Mouse (Mus musculus) kidney, embryonic 14.5 days (tissue): ENCODE measurements around the gene Ifitm5. TPM values are rescaled to one million over a fixed set of nuclear protein-coding genes. Genes with fewer than 3 reads are reported as not detected.
"Not testable (repeated sequence)": the region's sequence is repeated elsewhere in the genome, so short reads cannot be mapped to it uniquely, and the experiment has no call there.

ENCODE experiments used
- ATAC-seq: fragments of 200-750 bp; cut with Nextera tagmentation; 2 replicates; pipeline ENCODE4 v1.8.0; 2017; ENCODE audit warnings: moderate number of reproducible peaks, mild to moderate bottlenecking, moderate TSS enrichment, moderate library complexity; ENCODE audit not compliant: low FRiP score, low TSS enrichment
- H3K27ac ChIP-seq: fragments of 300-500 bp; sonication (generic); 2 replicates; pipeline ENCODE4 v1.5.1; 2014; ENCODE audit warnings: low read depth, mild to moderate bottlenecking, low read length, moderate library complexity, mixed read lengths
- H3K27me3 ChIP-seq: fragments of 300-500 bp; sonication (generic); 2 replicates; pipeline ENCODE4 v1.6.1; 2014; ENCODE audit warnings: mild to moderate bottlenecking, low read length; ENCODE audit not compliant: control insufficient read depth, insufficient read depth
- H3K36me3 ChIP-seq: fragments of 300-500 bp; sonication (generic); 2 replicates; pipeline ENCODE4 v1.6.1; 2014; ENCODE audit warnings: low read length, mixed read lengths; ENCODE audit not compliant: control insufficient read depth, insufficient read depth
- H3K4me1 ChIP-seq: fragments of 300-500 bp; sonication (generic); 2 replicates; pipeline ENCODE4 v1.6.1; 2014; ENCODE audit warnings: low read length, mixed read lengths; ENCODE audit not compliant: control insufficient read depth, insufficient read depth
- H3K4me2 ChIP-seq: fragments of 300-500 bp; sonication (generic); replicated peaks from 2 replicates; pipeline ENCODE4 v1.6.1; 2014; ENCODE audit warnings: low read depth, mild to moderate bottlenecking, low read length
- H3K4me3 ChIP-seq: fragments of 300-500 bp; sonication (generic); 2 replicates; pipeline ENCODE4 v1.5.1; 2014; ENCODE audit warnings: mild to moderate bottlenecking, low read length
- H3K9ac ChIP-seq: fragments of 300-500 bp; sonication (generic); 2 replicates; pipeline ENCODE4 v1.6.1; 2014; ENCODE audit warnings: low read depth, mild to moderate bottlenecking, low read length, moderate library complexity
- H3K9me3 ChIP-seq: fragments of 300-500 bp; sonication (generic); 2 replicates; pipeline ENCODE4 v1.6.1; 2016; ENCODE audit warnings: low read length; ENCODE audit not compliant: control insufficient read depth
- WGBS: fragments of 180-500 bp; shearing (Covaris S2); extraction: QIAGEN DNeasy Blood & Tissue Kit; methylation state at CpG from one replicate; pipeline ENCODE4 v1.1.7; 2014; 5-methylcytosine and 5-hydroxymethylcytosine counted together
- polyA plus RNA-seq: library from polyadenylated mRNA; unstranded; fragments of >200 nt; fragmentation: Nextera tagmentation; extraction: Ambion mirVana; gene quantifications from 2 replicates; pipeline ENCODE4 v1.2.1, GENCODE M21; 2014

Ifitm5 gene
- polyA plus RNA-seq, 1 experiment from 2014 or later = 2.6 TPM

DNA sequence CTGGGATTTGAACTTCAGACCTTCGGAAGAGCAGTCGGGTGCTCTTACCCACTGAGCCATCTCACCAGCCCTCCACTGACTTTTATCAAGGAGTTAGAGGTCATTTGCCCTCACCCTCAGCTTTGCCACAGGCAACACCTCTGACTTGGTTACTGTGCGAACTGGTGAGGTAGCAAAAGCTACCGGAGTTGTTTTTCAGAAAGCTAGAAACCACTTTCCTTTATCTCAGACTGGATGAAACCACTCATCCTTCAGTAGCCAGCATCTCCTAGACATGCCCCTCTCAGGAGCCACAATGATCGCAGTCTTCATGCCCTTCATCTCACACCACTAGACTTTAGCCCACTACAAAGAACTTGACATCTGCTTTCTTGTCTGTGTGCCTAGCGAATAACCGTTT lies 32.9 kb upstream of the Ifitm5 start:
- no peak overlapping the region for H3K9ac ChIP-seq
- no peaks in the 10 kb centered on the region for H3K27me3 ChIP-seq
- H3K36me3 ChIP-seq = no peaks in the 10 kb centered on the region
- WGBS = 92% methylated on average over 7 of the region's 7 CpGs
- no peaks in the 10 kb centered on the region for H3K9me3 ChIP-seq
- no peak overlapping the region for H3K4me2 ChIP-seq
- ATAC-seq = no peak
- H3K4me3 ChIP-seq = no peak overlapping the region
- no peak overlapping the region for H3K27ac ChIP-seq
- no peaks in the 10 kb centered on the region for H3K4me1 ChIP-seq

DNA sequence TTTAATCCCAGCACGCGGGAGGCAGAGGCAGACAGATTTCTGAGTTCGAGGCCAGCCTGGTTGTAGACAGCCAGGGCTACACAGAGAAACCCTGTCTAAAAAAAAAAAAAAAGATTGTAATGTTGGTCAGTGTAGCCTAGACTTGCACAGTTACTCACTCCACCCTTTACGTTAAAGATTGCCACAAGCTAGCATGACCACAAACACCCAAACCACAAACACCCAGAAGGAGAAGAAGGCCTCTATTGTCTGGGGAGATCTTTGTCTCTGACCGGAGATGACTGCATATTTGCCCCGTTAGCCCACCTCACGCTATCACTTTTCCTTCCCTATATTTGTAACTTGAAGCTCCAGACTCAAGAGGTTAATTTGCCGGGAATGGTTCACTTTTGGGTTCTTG lies 31.6 kb upstream of the Ifitm5 start:
- Histone ChIP-seq H3K4me1 (no peaks in the 10 kb centered on the region), H3K4me3 (no peak overlapping the region), H3K9me3 (no peaks in the 10 kb centered on the region), H3K27me3 (no peaks in the 10 kb centered on the region), H3K27ac (no peak overlapping the region), H3K4me2 (no peak overlapping the region), H3K36me3 (no peaks in the 10 kb centered on the region), H3K9ac (no peak overlapping the region)
- WGBS = 92% methylated on average over 8 of the region's 8 CpGs
- ATAC-seq = no peak

DNA sequence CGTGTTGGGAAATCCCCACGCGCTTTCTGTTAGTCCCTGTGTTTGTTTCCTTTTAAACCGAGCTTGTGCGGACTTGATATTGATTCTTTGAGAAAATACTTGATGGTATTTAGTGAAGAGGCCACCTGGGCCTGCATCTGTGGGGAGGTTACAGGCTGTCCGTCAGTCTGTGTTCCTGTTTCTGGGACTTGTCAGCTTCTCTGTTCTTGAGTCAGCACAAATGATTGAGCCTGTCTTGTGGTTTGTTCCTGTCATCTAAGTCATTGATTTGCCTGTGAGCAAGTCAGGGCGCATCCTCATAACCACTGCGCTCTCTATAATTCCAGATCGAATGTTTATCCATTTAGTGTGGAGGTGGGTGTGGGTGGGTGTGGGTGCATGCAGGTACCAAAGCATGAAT lies 26.6 kb upstream of the Ifitm5 start:
- not testable (repeated sequence) for H3K27me3 ChIP-seq, ATAC-seq, H3K9me3 ChIP-seq, H3K4me3 ChIP-seq, H3K27ac ChIP-seq, H3K9ac ChIP-seq, H3K36me3 ChIP-seq, H3K4me2 ChIP-seq
- WGBS = 88% methylated on average over 9 of the region's 9 CpGs
- peaks cover 10% of the 10 kb centered on the region; the same call in 1 of the 2 replicates for H3K4me1 ChIP-seq

DNA sequence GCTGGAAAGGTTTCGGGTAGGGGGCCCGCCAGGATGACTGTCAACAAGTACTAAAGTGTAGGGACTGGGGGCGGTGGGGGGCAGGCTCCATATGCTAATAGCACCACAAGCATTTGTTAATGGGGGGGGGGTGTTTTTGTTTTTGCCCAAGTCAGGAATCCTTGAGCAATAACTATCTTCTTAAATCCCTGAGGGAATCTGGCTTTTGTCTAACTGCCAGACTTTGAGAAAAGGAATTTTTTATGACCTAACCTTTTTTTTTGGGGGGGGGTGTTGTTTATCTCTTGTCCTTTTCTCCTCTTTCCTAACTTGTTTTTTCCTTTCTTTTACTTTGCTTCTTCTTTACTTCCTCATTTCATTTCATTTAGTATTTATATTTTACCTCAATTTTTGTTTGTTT lies 25.4 kb upstream of the Ifitm5 start:
- H3K36me3 ChIP-seq = no peaks in the 10 kb centered on the region
- 33% methylated on average over 3 of the region's 3 CpGs for WGBS
- no peak overlapping the region for H3K4me3 ChIP-seq
- H3K9ac ChIP-seq = no peak overlapping the region
- H3K4me1 ChIP-seq = peaks cover 10% of the 10 kb centered on the region; the same call in 1 of the 2 replicates
- no peak overlapping the region for H3K27ac ChIP-seq
- H3K9me3 ChIP-seq = no peaks in the 10 kb centered on the region
- no peak for ATAC-seq
- no peaks in the 10 kb centered on the region for H3K27me3 ChIP-seq
- no peak overlapping the region for H3K4me2 ChIP-seq

DNA sequence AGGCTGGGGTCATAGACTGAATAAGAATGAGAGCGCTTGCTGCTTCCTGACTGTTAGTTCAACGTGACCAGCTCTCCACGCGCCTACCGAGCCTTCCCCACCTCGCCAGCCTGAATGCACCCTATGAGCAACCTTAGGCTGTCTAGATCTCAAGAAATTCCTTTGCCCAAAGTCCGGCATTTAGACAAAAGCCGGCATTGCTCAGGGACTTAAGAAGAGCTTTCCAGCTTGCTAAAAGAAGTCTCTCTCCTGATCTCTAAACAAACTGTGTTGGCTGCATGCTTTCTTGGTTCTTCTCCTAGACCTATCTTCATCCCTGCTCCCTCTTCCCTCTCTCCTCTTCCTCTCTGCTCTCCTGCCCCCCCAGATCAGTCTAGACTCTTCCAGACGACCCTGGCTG lies 24.8 kb upstream of the Ifitm5 start:
- no peak overlapping the region for H3K4me2 ChIP-seq
- 28% methylated on average over 9 of the region's 9 CpGs for WGBS
- H3K27ac ChIP-seq = no peak overlapping the region
- H3K9ac ChIP-seq = no peak overlapping the region
- no peak overlapping the region for H3K4me3 ChIP-seq
- H3K4me1 ChIP-seq = peaks cover 10% of the 10 kb centered on the region; the same call in 1 of the 2 replicates
- no peaks in the 10 kb centered on the region for H3K27me3 ChIP-seq
- no peaks in the 10 kb centered on the region for H3K36me3 ChIP-seq
- no peaks in the 10 kb centered on the region for H3K9me3 ChIP-seq
- no peak for ATAC-seq

DNA sequence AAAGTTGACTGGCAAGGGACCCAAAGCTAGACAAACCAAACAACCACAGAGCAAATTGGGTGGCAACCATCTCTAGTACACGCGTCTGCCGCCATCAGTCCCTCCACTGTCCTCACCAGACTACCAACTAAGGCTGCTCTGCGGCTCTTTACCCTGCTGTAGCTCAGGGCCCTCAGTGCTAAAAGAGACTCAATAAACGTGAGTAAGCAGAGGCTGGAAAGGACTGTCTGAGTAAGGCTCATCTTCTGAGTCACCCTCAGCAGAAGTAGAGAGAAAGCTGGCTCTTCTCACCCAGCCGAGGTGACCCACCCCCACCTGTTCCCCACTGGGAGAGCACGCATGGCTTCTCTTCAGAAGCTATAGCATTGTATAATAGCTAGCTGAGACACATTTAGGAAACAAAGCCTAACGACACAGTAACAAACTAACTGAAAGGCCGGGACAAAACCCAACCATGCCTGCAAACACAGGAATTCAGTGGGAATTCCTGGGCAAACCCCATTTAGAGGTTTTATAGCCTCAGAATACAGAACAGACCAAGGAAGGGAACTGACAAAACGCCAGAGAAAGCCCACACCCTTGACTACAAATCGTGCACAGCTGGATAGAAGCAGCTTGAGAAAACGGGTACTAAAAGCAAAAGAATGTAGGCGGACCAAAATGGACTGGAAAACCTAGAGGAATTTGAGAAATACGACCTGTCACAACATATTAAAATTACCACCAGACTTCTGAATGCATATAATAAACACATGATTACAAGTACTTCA lies 23.5 kb upstream of the Ifitm5 start:
- Histone ChIP-seq H3K4me1 (peaks cover 10% of the 10 kb centered on the region; the same call in 1 of the 2 replicates), H3K27me3 (no peaks in the 10 kb centered on the region), H3K9ac (no peak overlapping the region), H3K36me3 (no peaks in the 10 kb centered on the region), H3K9me3 (no peaks in the 10 kb centered on the region), H3K4me2 (no peak overlapping the region), H3K4me3 (no peak overlapping the region), H3K27ac (no peak overlapping the region)
- WGBS = 36% methylated on average over 14 of the region's 14 CpGs
- ATAC-seq = no peak

DNA sequence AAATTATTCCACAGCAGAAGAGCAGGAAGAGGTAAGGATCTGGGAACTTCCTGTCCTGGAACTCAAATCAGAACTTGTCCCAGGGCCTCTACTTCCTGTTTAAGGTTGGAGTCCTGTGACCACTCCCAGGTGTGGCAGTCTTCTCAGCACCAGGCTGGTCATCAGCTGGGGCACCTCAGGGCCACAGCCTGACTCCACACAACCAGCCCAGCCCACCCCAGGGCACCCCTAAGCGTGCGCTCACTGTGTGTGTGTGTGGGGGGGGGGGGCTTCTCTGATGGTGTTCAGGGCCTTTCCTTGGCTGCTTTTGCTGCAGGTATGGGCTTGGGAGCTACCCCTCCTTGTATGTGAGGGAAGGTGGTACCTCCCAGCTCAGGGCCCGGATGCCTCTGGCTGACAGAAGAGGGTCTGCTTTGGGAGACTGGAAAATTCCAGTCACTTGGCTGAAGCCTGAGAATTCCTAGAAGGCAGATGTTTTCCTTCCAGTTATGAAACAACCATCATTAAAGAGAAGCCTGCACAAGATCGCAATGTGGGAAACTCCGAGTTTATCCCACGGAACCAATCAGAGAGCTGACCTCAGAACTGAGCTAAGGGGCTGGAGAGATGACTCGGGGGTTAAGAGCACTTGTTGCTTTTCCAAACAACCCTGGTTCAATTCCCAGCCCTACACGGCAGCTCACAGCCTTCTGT lies 21.5 kb upstream of the Ifitm5 start:
- 64% methylated on average over 8 of the region's 8 CpGs for WGBS
- Histone ChIP-seq H3K4me1 (peaks cover 10% of the 10 kb centered on the region; the same call in 1 of the 2 replicates), H3K36me3 (no peaks in the 10 kb centered on the region), H3K27me3 (no peaks in the 10 kb centered on the region), H3K4me3 (no peak overlapping the region), H3K27ac (peak overlapping the region; percentile 17; the same call in 1 of the 2 replicates), H3K9ac (no peak overlapping the region), H3K4me2 (no peak overlapping the region), H3K9me3 (no peaks in the 10 kb centered on the region)
- ATAC-seq = no peak

DNA sequence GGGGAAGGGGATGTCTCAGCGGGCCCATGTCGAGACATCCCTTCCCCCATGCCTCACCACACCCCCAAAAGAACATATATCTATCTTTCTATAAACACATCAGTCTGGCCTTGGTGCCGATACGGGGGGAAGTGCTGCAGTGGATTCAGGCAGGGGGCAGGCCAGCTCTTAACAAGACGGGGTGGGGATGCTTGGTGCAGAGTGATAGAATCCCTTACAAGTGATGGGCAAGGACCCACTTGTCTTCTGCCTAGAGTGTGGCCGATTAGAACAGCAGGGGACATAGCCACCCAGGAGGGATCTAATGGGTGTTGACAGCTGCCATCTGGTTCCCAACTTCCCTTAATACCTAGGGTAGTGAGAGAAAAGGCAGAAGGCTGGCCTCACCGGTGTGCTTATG lies 20.8 kb upstream of the Ifitm5 start:
- Histone ChIP-seq H3K4me2 (no peak overlapping the region), H3K27ac (peak overlapping the region; percentile 17; the same call in 1 of the 2 replicates), H3K9me3 (no peaks in the 10 kb centered on the region), H3K36me3 (no peaks in the 10 kb centered on the region), H3K4me3 (no peak overlapping the region), H3K9ac (no peak overlapping the region), H3K4me1 (peaks cover 10% of the 10 kb centered on the region; the same call in 1 of the 2 replicates), H3K27me3 (no peaks in the 10 kb centered on the region)
- 53% methylated on average over 7 of the region's 7 CpGs for WGBS
- no peak for ATAC-seq

DNA sequence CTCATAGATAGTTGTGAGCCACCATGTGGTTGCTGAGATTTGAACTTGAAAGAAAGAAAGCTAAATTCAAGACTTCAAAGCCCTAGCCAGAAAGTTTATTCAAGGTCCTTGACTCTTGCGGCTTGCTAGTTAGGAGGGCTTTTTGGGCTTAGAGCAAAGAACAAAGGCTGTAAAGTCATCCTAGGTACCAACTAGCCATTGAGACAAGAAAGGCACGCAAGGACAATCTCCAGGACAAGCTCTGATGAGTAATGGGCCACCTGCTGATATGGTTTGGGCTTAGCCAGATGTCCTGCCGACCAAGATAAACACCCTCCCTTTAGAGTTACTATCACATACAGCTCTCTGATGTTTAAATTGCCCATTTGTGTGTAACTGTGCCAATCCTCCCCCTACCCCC lies 18.6 kb upstream of the Ifitm5 start:
- 0 out of 2 replicates have a peak overlapping the region, but pooled peaks have one; percentile 4 for H3K4me2 ChIP-seq
- not testable (repeated sequence) for H3K4me3 ChIP-seq

More for the DNA sequence above, 18.6 kb upstream of the Ifitm5 start:
- H3K27ac ChIP-seq, H3K27me3 ChIP-seq, H3K9me3 ChIP-seq, H3K36me3 ChIP-seq, H3K9ac ChIP-seq, H3K4me1 ChIP-seq, ATAC-seq: not testable (repeated sequence)
- WGBS = 12% methylated on average over 3 of the region's 3 CpGs
